Mouse (Mus musculus) hindbrain, embryonic 16.5 days (tissue): ENCODE results near the gene Asb8. TPM values are rescaled to one million over a fixed set of nuclear protein-coding genes. Genes with fewer than 3 reads are reported as not detected.

Experiments used
- ATAC-seq: fragments of 200-750 bp; cut with Nextera tagmentation; 2 replicates; pipeline ENCODE4 v1.8.0; 2017; ENCODE audit warnings: moderate TSS enrichment, moderate library complexity
- H3K27ac ChIP-seq: fragments of 300-500 bp; sonication (generic); 2 replicates; pipeline ENCODE4 v1.5.1; 2014; ENCODE audit warnings: low read depth, mild to moderate bottlenecking, control low read depth, low read length, moderate library complexity
- H3K27me3 ChIP-seq: fragments of 300-500 bp; sonication (generic); replicated peaks from 2 replicates; pipeline ENCODE4 v1.6.1; 2014; ENCODE audit warnings: low read length; ENCODE audit not compliant: control insufficient read depth, insufficient read depth
- H3K36me3 ChIP-seq: fragments of 300-500 bp; sonication (generic); 2 replicates; pipeline ENCODE4 v1.6.1; 2014; ENCODE audit warnings: mild to moderate bottlenecking, low read length, moderate library complexity, mixed read lengths; ENCODE audit not compliant: control insufficient read depth, insufficient read depth
- H3K4me1 ChIP-seq: fragments of 300-500 bp; sonication (generic); 2 replicates; pipeline ENCODE4 v1.6.1; 2014; ENCODE audit warnings: low read depth, low read length; ENCODE audit not compliant: control insufficient read depth, insufficient read depth
- H3K4me2 ChIP-seq: fragments of 300-500 bp; sonication (generic); 2 replicates; pipeline ENCODE4 v1.6.1; 2014; ENCODE audit warnings: mild to moderate bottlenecking, low read length, control low read depth, moderate library complexity
- H3K4me3 ChIP-seq: fragments of 300-500 bp; sonication (generic); 2 replicates; pipeline ENCODE4 v1.5.1; 2014; ENCODE audit warnings: mild to moderate bottlenecking, low read length, control low read depth, moderate library complexity
- H3K9ac ChIP-seq: fragments of 300-500 bp; sonication (generic); 2 replicates; pipeline ENCODE4 v1.6.1; 2014; ENCODE audit warnings: low read depth, mild to moderate bottlenecking, control low read depth, low read length, moderate library complexity
- H3K9me3 ChIP-seq: fragments of 300-500 bp; sonication (generic); 2 replicates; pipeline ENCODE4 v1.6.1; 2014; ENCODE audit warnings: mild to moderate bottlenecking, low read length, moderate library complexity; ENCODE audit not compliant: control insufficient read depth
- WGBS: fragments of 180-500 bp; shearing (Covaris S2); extraction: QIAGEN DNeasy Blood & Tissue Kit; methylation state at CpG from one replicate; pipeline ENCODE4 v1.1.7; 2014; 5-methylcytosine and 5-hydroxymethylcytosine counted together
- polyA plus RNA-seq: library from polyadenylated mRNA; unstranded; fragments of >200 nt; fragmentation: Nextera tagmentation; extraction: Ambion mirVana; gene quantifications from 2 replicates; pipeline ENCODE4 v1.2.1, GENCODE M21; 2015

Gene Asb8
- polyA plus RNA-seq, 1 experiment from 2014 or later, result 61.0 TPM

GRCm38 (mm10) chr15:98134034-98134433 is 31.4 kb downstream of the Asb8 start:
- whole genome bisulfite sequencing, result 88% methylated on average over 4 of the region's 4 CpGs
- Histone ChIP-seq H3K4me1 (no peaks in the 10 kb centered on the region; the same call in 1 of the 2 replicates), H3K4me2 (no peak overlapping the region), H3K9ac (no peak overlapping the region), H3K27ac (peak overlapping the region; percentile 61; the same call in 1 of the 2 replicates), H3K4me3 (no peak overlapping the region), H3K9me3 (no peaks in the 10 kb centered on the region), H3K36me3 (peaks cover 36% of the 10 kb centered on the region), H3K27me3 (no peaks in the 10 kb centered on the region)
- peak; percentile 79 for ATAC-seq

GRCm38 (mm10) chr15:98133471-98133870 is 32.0 kb downstream of the Asb8 start:
- ATAC-seq, result no peak
- H3K4me2 ChIP-seq, result no peak overlapping the region
- no peak overlapping the region for H3K9ac ChIP-seq
- H3K27me3 ChIP-seq, result no peaks in the 10 kb centered on the region
- no peaks in the 10 kb centered on the region for H3K9me3 ChIP-seq
- H3K4me1 ChIP-seq, result no peaks in the 10 kb centered on the region; the same call in 1 of the 2 replicates
- H3K27ac ChIP-seq, result no peak overlapping the region
- H3K4me3 ChIP-seq, result no peak overlapping the region
- 97% methylated on average over 3 of the region's 3 CpGs for WGBS
- peaks cover 36% of the 10 kb centered on the region for H3K36me3 ChIP-seq

GRCm38 (mm10) chr15:98131942-98132655 is 33.3 kb downstream of the Asb8 start:
- Histone ChIP-seq H3K27me3 (no peaks in the 10 kb centered on the region), H3K36me3 (peaks cover 45% of the 10 kb centered on the region)
- 92% methylated on average over 15 of the region's 15 CpGs for WGBS

GRCm38 (mm10) chr15:98131451-98131850 is 34.0 kb downstream of the Asb8 start:
- ATAC-seq, result no peak
- Histone ChIP-seq H3K36me3 (peaks cover 39% of the 10 kb centered on the region), H3K9me3 (no peaks in the 10 kb centered on the region), H3K4me1 (no peaks in the 10 kb centered on the region; the same call in 1 of the 2 replicates), H3K27ac (no peak overlapping the region), H3K9ac (no peak overlapping the region), H3K4me2 (no peak overlapping the region), H3K4me3 (no peak overlapping the region), H3K27me3 (no peaks in the 10 kb centered on the region)
- 91% methylated on average over 7 of the region's 7 CpGs for WGBS

More at GRCm38 (mm10) chr15:98131942-98132655, 33.3 kb downstream of the Asb8 start:
- no peaks in the 10 kb centered on the region; the same call in 1 of the 2 replicates for H3K4me1 ChIP-seq
- H3K4me2 ChIP-seq, result no peak overlapping the region
- H3K9me3 ChIP-seq, result no peaks in the 10 kb centered on the region
- H3K4me3 ChIP-seq, result no peak overlapping the region
- H3K27ac ChIP-seq, result no peak overlapping the region
- no peak for ATAC-seq
- H3K9ac ChIP-seq, result no peak overlapping the region

GRCm38 (mm10) chr15:98131001-98131400 is 34.4 kb downstream of the Asb8 start:
- Histone ChIP-seq H3K4me2 (no peak overlapping the region), H3K4me1 (no peaks in the 10 kb centered on the region; the same call in 1 of the 2 replicates), H3K4me3 (no peak overlapping the region), H3K36me3 (peaks cover 35% of the 10 kb centered on the region), H3K9me3 (no peaks in the 10 kb centered on the region), H3K27me3 (no peaks in the 10 kb centered on the region), H3K27ac (no peak overlapping the region), H3K9ac (no peak overlapping the region)
- 91% methylated on average over 4 of the region's 4 CpGs for WGBS
- ATAC-seq, result no peak

- ATAC-seq, result no peak
- Histone ChIP-seq H3K27me3 (no peaks in the 10 kb centered on the region), H3K4me3 (no peak overlapping the region), H3K27ac (no peak overlapping the region), H3K36me3 (peaks cover 35% of the 10 kb centered on the region), H3K4me2 (no peak overlapping the region), H3K9ac (no peak overlapping the region), H3K9me3 (no peaks in the 10 kb centered on the region), H3K4me1 (no peaks in the 10 kb centered on the region)
- WGBS, result 94% methylated on average over 20 of the region's 20 CpGs
Observed at GRCm38 (mm10) chr15:98120831-98121230, 44.6 kb downstream of the Asb8 start.

GRCm38 (mm10) chr15:98119363-98119762 is 46.1 kb downstream of the Asb8 start:
- H3K9me3 ChIP-seq, result no peaks in the 10 kb centered on the region
- H3K4me1 ChIP-seq, result no peaks in the 10 kb centered on the region
- no peak overlapping the region for H3K27ac ChIP-seq
- no peak overlapping the region for H3K4me3 ChIP-seq
- no peak overlapping the region for H3K4me2 ChIP-seq
- no peak for ATAC-seq
- no peaks in the 10 kb centered on the region for H3K27me3 ChIP-seq
- WGBS, result 83% methylated on average over 12 of the region's 12 CpGs
- no peak overlapping the region for H3K9ac ChIP-seq
- peaks cover 30% of the 10 kb centered on the region for H3K36me3 ChIP-seq

- no peak for ATAC-seq
- 91% methylated on average over 5 of the region's 5 CpGs for WGBS
- no peak overlapping the region for H3K27ac ChIP-seq
- H3K9ac ChIP-seq, result no peak overlapping the region
- H3K36me3 ChIP-seq, result peaks cover 17% of the 10 kb centered on the region
- no peaks in the 10 kb centered on the region for H3K4me1 ChIP-seq
- no peaks in the 10 kb centered on the region for H3K27me3 ChIP-seq
- no peaks in the 10 kb centered on the region for H3K9me3 ChIP-seq
- no peak overlapping the region for H3K4me2 ChIP-seq
- no peak overlapping the region for H3K4me3 ChIP-seq
Observed at GRCm38 (mm10) chr15:98116287-98116686, 49.1 kb downstream of the Asb8 start.

GRCm38 (mm10) chr15:98115779-98116163 is 49.7 kb downstream of the Asb8 start:
- no peak for ATAC-seq
- Histone ChIP-seq H3K9ac (no peak overlapping the region), H3K4me1 (no peaks in the 10 kb centered on the region), H3K36me3 (peaks cover 12% of the 10 kb centered on the region), H3K27ac (no peak overlapping the region), H3K4me3 (no peak overlapping the region), H3K9me3 (no peaks in the 10 kb centered on the region), H3K4me2 (no peak overlapping the region), H3K27me3 (no peaks in the 10 kb centered on the region)
- 92% methylated on average over 9 of the region's 9 CpGs for WGBS
